Mouse (Mus musculus) liver (tissue): ENCODE measurements at regions not wholly inside any gene's neighbourhood (a gene's known extent, or its start where the extent isn't known, plus 50 kb on each side); places are given as distances from the start of the nearest gene placed in this dataset.
A peak's percentile ranks its signal among the peaks of the same experiment; 100 is the strongest.
"Not testable (repeated sequence)": the region's sequence is repeated elsewhere in the genome, so short reads cannot be mapped to it uniquely, and the experiment has no call there.

Source experiments
- DNase-seq: peaks from one replicate; pipeline ENCODE4 v3.0.0-alpha.2; 2020; ENCODE audit warnings: mixed read lengths

GRCm38 (mm10) chr10:20891426-20891825 lies 60.9 kb upstream of the Ahi1 start:
- DNase-seq: no peak

- peak; percentile 68 for DNase-seq
Observed at GRCm38 (mm10) chr10:20883618-20884017, 68.7 kb upstream of the Ahi1 start.

- DNase-seq: peak; percentile 19
Observed at GRCm38 (mm10) chr10:20882599-20882998, 69.7 kb upstream of the Ahi1 start.

- DNase-seq: no peak
Observed at GRCm38 (mm10) chr10:20880251-20880650, 72.1 kb upstream of the Ahi1 start.

GRCm38 (mm10) chr10:20879482-20879881 lies 72.9 kb upstream of the Ahi1 start:
- peak; percentile 19 for DNase-seq

- peak; percentile 26 for DNase-seq
Observed at GRCm38 (mm10) chr10:20867076-20867475, 85.3 kb upstream of the Ahi1 start.

- DNase-seq: no peak
Observed at GRCm38 (mm10) chr10:20865031-20865430, 87.3 kb upstream of the Ahi1 start.

GRCm38 (mm10) chr10:20857413-20857812 lies 94.9 kb upstream of the Ahi1 start:
- no peak for DNase-seq

- peak; percentile 10 for DNase-seq
Observed at GRCm38 (mm10) chr10:20854621-20855363, 97.6 kb upstream of the Ahi1 start.

GRCm38 (mm10) chr10:20847287-20847686 lies 105.1 kb upstream of the Ahi1 start:
- DNase-seq: no peak

- no peak for DNase-seq
Observed at GRCm38 (mm10) chr10:20843277-20843676, 109.1 kb upstream of the Ahi1 start.

GRCm38 (mm10) chr10:20842131-20842530 lies 110.2 kb upstream of the Ahi1 start:
- DNase-seq: no peak

GRCm38 (mm10) chr10:20841430-20842040 lies 110.8 kb upstream of the Ahi1 start:
- DNase-seq: no peak

- no peak for DNase-seq
Observed at GRCm38 (mm10) chr10:20838685-20839425, 113.5 kb upstream of the Ahi1 start.

GRCm38 (mm10) chr10:20836816-20837215 lies 111.9 kb upstream of the Pde7b start:
- DNase-seq: not testable (repeated sequence)

GRCm38 (mm10) chr10:20834806-20835575 lies 110.1 kb upstream of the Pde7b start:
- DNase-seq: no peak

GRCm38 (mm10) chr10:20828304-20828703 lies 103.4 kb upstream of the Pde7b start:
- DNase-seq: no peak

- no peak for DNase-seq
Observed at GRCm38 (mm10) chr10:20827473-20827872, 102.6 kb upstream of the Pde7b start.

GRCm38 (mm10) chr10:20818548-20818947 lies 93.7 kb upstream of the Pde7b start:
- DNase-seq: no peak

GRCm38 (mm10) chr10:20799792-20800191 lies 74.9 kb upstream of the Pde7b start:
- DNase-seq: no peak

GRCm38 (mm10) chr10:20798400-20798799 lies 73.5 kb upstream of the Pde7b start:
- DNase-seq: peak; percentile 35

- no peak for DNase-seq
Observed at GRCm38 (mm10) chr10:20793956-20794355, 69.1 kb upstream of the Pde7b start.

GRCm38 (mm10) chr10:20780946-20781345 lies 56.1 kb upstream of the Pde7b start:
- DNase-seq: no peak
